In the genomic region with DNA sequence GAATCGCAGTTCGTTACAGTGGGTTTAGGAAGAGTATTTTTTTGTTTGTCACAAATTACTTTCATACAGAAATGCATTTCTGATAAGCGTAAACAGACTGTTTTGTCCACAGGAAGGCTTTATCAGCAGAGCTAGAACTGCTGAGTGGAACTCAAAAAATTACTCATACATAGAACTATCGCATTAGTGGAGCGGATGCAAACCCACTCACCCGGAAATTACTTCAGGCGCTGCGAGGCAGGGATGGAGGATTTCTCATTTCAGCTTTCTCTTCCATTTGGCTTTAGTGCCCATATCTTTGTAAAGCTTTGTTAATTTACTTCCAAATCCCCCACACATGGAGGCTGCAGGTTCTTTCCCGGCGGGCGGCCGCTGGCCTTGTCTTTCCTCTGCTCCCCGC, we compare ENCODE assay signal across 9 mouse cellular contexts. TPM values are rescaled to one million over a fixed set of nuclear protein-coding genes. Genes with fewer than 3 reads are reported as not detected.
DNase-seq lines count a peak whose midpoint lies in the region; ATAC-seq and TF ChIP-seq lines count a peak whose summit lies in the region.
"Had no signal": no experiment of that assay in that cellular context is flagged by ENCODE, and none has a peak within 500 bp of the region (broad histone marks: within the 10 kb centered on the region; RNA-seq: fewer than 3 reads in every experiment).

No protein-coding gene starts in this region.

- H3K27me3 ChIP-seq in lung, postnatal 0 days (replicated peaks; ENCODE audit: insufficient read depth, low read length) = no peaks in the 10 kb centered on the region
- no peaks in the 10 kb centered on the region for H3K27me3 ChIP-seq in hindbrain, embryonic 12.5 days
- no peaks in the 10 kb centered on the region for H3K27me3 ChIP-seq in liver, postnatal 0 days (ENCODE audit: insufficient read depth, low read length)

- no peak overlapping the region for H3K9ac ChIP-seq in lung, postnatal 0 days (replicated peaks; ENCODE audit: low read depth)
- H3K9ac ChIP-seq in hindbrain, embryonic 12.5 days = no peak overlapping the region
- H3K9ac ChIP-seq in liver, postnatal 0 days (replicated peaks) = no peak overlapping the region

- no peaks in the 10 kb centered on the region for H3K9me3 ChIP-seq in lung, postnatal 0 days (ENCODE audit: low read length)
- no peaks in the 10 kb centered on the region for H3K9me3 ChIP-seq in hindbrain, embryonic 12.5 days (replicated peaks)
- H3K9me3 ChIP-seq in liver, postnatal 0 days (ENCODE audit: low read length) = no peaks in the 10 kb centered on the region

- no peak for DNase-seq in lung, postnatal 0 days (ENCODE audit: low spot score)
- DNase-seq in lung, adult 18-20 months = no peak
- no peak for DNase-seq in liver, postnatal 0 days
- no peak for DNase-seq in thymus, postnatal 14 days
- no peak for DNase-seq in cerebellum, adult 11 months
- no peak for DNase-seq in layer of hippocampus, postnatal 25 days (ENCODE audit: extremely low spot score in 1 of 2, low spot score in 1 of 2)
- DNase-seq: right cerebral cortex, postnatal 14 days had no signal

- ATAC-seq in lung, postnatal 0 days = no peak
- no peak for ATAC-seq in hindbrain, embryonic 12.5 days (ENCODE audit: low FRiP score)
- ATAC-seq in liver, postnatal 0 days = no peak

- no peak for TF ChIP-seq EP300 in lung, postnatal 0 days (IDR thresholded peaks at IDR 0.05)
- TF ChIP-seq EP300 in liver, postnatal 0 days (IDR thresholded peaks at IDR 0.05; ENCODE audit: low read depth) = 0 out of 2 replicates have a peak, but pooled peaks have one; percentile 26

- peak overlapping the region; percentile 29 for H3K4me3 ChIP-seq in lung, postnatal 0 days (ENCODE audit: low read depth, low read length)
- peak overlapping the region; percentile 15; the same call in 1 of the 2 replicates for H3K4me3 ChIP-seq in hindbrain, embryonic 12.5 days
- H3K4me3 ChIP-seq in liver, postnatal 0 days (ENCODE audit: low read depth, low read length) = no peak overlapping the region
- H3K4me3 ChIP-seq: left cerebral cortex, adult 2 months had no signal

- H3K36me3 ChIP-seq in lung, postnatal 0 days (ENCODE audit: insufficient read depth, low read length) = no peaks in the 10 kb centered on the region
- no peaks in the 10 kb centered on the region for H3K36me3 ChIP-seq in hindbrain, embryonic 12.5 days
- H3K36me3 ChIP-seq in liver, postnatal 0 days (replicated peaks; ENCODE audit: insufficient read depth, low read length) = no peaks in the 10 kb centered on the region

- H3K4me2 ChIP-seq in lung, postnatal 0 days (replicated peaks; ENCODE audit: low read depth, low read length) = peak overlapping the region; percentile 42
- H3K4me2 ChIP-seq in hindbrain, embryonic 12.5 days (replicated peaks) = peak overlapping the region; percentile 30
- peak overlapping the region; percentile 42 for H3K4me2 ChIP-seq in liver, postnatal 0 days (ENCODE audit: low read depth, low read length)

- H3K4me1 ChIP-seq in lung, postnatal 0 days (ENCODE audit: insufficient read depth, low read depth, low read length) = no peaks in the 10 kb centered on the region
- H3K4me1 ChIP-seq in hindbrain, embryonic 12.5 days = peaks cover 4% of the 10 kb centered on the region; the same call in 1 of the 2 replicates
- no peaks in the 10 kb centered on the region for H3K4me1 ChIP-seq in liver, postnatal 0 days (ENCODE audit: insufficient read depth)

- WGBS in lung, postnatal 0 days = 22% methylated on average over 13 of the region's 13 CpGs
- 20% methylated on average over 13 of the region's 13 CpGs for WGBS in hindbrain, embryonic 12.5 days
- 37% methylated on average over 13 of the region's 13 CpGs for WGBS in liver, postnatal 0 days (ENCODE audit: insufficient replicate concordance)

- H3K27ac ChIP-seq in lung, postnatal 0 days (ENCODE audit: low read length) = no peak overlapping the region
- H3K27ac ChIP-seq in hindbrain, embryonic 12.5 days = no peak overlapping the region
- H3K27ac ChIP-seq in liver, postnatal 0 days (ENCODE audit: low read depth) = 0 out of 2 replicates have a peak overlapping the region, but pooled peaks have one; percentile 44
- H3K27ac ChIP-seq: left cerebral cortex, adult 2 months had no signal

- no peak for TF ChIP-seq CTCF in lung, postnatal 0 days (IDR thresholded peaks at IDR 0.05)
- no peak for TF ChIP-seq CTCF in liver, postnatal 0 days (IDR thresholded peaks at IDR 0.05; ENCODE audit: low read depth)

RNA-seq across cellular contexts. Expression of a gene that starts 14.4 kb away (rescaled TPM):
- polyA plus RNA-seq in lung, postnatal 0 days (2015; fragmentation: Nextera tagmentation; extraction: Ambion mirVana) = 0.26 TPM in 1 of 2 replicates, not detected in the other
- polyA plus RNA-seq in hindbrain, embryonic 12.5 days (2016; fragmentation: Nextera tagmentation; extraction: Ambion mirVana) = 36.7 and 55.3 TPM in 2 replicates
- polyA plus RNA-seq in liver, postnatal 0 days (2015; fragmentation: Nextera tagmentation; extraction: Ambion mirVana) = 0.27 and 0.48 TPM in 2 replicates
- 100 to 1,000 TPM; 123 to 146 TPM for total RNA-seq in layer of hippocampus, postnatal 25 days (2021)

Comparison
In these comparisons a context has a peak if more than half of its experiments do, and no peak if none do; other contexts are left out.
1. RNA of a gene that starts 14.4 kb away (polyA plus RNA-seq): 36.7 to 55.3 TPM in hindbrain, embryonic 12.5 days; 0.27 to 0.48 TPM in liver, postnatal 0 days and 0.26 TPM in lung, postnatal 0 days; every median in the first group is over 10 times any median in the second.
2. Peak in every context shown above with its lines, with median percentiles within 50 percentile points of each other: H3K4me2 ChIP-seq.